Mouse (Mus musculus) heart, adult 2 months (tissue): Measurements from ENCODE around the gene Asic1. TPM values are rescaled to one million over a fixed set of nuclear protein-coding genes. Genes with fewer than 3 reads are reported as not detected.
A peak's percentile ranks its signal among the peaks of the same experiment; 100 is the strongest.

Source experiments
- DNase-seq, 2 experiments: peaks; one replicate each; pipeline ENCODE4 v3.0.0; 2021
- H3K27ac ChIP-seq: fragments of 200-600 bp; 2 replicates; pipeline ENCODE4 v1.8.1; 2022
- H3K27me3 ChIP-seq: fragments of 200-500 bp; 2 replicates; pipeline ENCODE4 v1.6.1; 2012; ENCODE audit warnings: mild to moderate bottlenecking, low read length, inconsistent platforms, mixed read lengths; ENCODE audit not compliant: control insufficient read depth, insufficient read depth
- H3K36me3 ChIP-seq: fragments of 200-500 bp; 2 replicates; pipeline ENCODE4 v1.6.1; 2012; ENCODE audit warnings: low read length, inconsistent platforms; ENCODE audit not compliant: control insufficient read depth, insufficient read depth
- H3K4me1 ChIP-seq: fragments of 200-500 bp; 2 replicates; pipeline ENCODE4 v1.6.1; 2011; ENCODE audit warnings: low read length; ENCODE audit not compliant: control insufficient read depth, insufficient read depth
- H3K4me3 ChIP-seq: fragments of 200-600 bp; 2 replicates; pipeline ENCODE4 v1.8.1; 2022
- H3K79me2 ChIP-seq: fragments of 200-500 bp; replicated peaks from 2 replicates; pipeline ENCODE4 v1.6.1; 2012; ENCODE audit warnings: mild to moderate bottlenecking, inconsistent platforms, low read length, moderate library complexity, mixed read lengths; ENCODE audit not compliant: control insufficient read depth, insufficient read depth
- H3K9ac ChIP-seq: fragments of 200-500 bp; 2 replicates; pipeline ENCODE4 v1.6.1; 2012; ENCODE audit warnings: low read depth, mild to moderate bottlenecking, control low read depth, inconsistent platforms, low read length, mixed read lengths
- CTCF ChIP-seq: fragments of 200-600 bp; IDR thresholded peaks from 2 replicates; pipeline ENCODE4 v1.8.1; 2022; ENCODE audit warnings: antibody characterized with exemption, mild to moderate bottlenecking, moderate library complexity
- EP300 ChIP-seq: fragments of 200-500 bp; IDR thresholded peaks from 2 replicates; pipeline ENCODE4 v1.6.1; 2011; ENCODE audit warnings: low read depth, low read length, control low read depth; ENCODE audit not compliant: insufficient read depth
- POLR2A ChIP-seq: fragments of 200-500 bp; IDR thresholded peaks from 2 replicates; pipeline ENCODE4 v1.6.1; 2011; ENCODE audit warnings: mild to moderate bottlenecking, low read depth, low read length, control low read depth; ENCODE audit not compliant: insufficient read depth
- WGBS: fragments of 180-500 bp; shearing (Covaris S2); methylation state at CpG from one replicate; pipeline ENCODE4 v1.1.7; 2018; 5-methylcytosine and 5-hydroxymethylcytosine counted together
- intact Hi-C: fragments of 180-260 bp; cut with DNase I; formaldehyde crosslinking; loops from one replicate; pipeline ENCODE4 v1.15.1; 2025
- polyA plus RNA-seq: library from polyadenylated mRNA; depleted of rRNA; stranded (reverse); fragments of >200 nt; gene quantifications from 2 replicates; pipeline ENCODE4 v1.2.3, GENCODE M21; 2012
- total RNA-seq, 2 experiments: library from RNA; stranded (reverse); gene quantifications; 2 replicates each; pipeline ENCODE4 v1.2.3; 2021

Gene Asic1
- total and polyA plus RNA-seq, 3 experiments = 0.42 to 1.3 (median 0.50) TPM

- peak; percentile 47; the same call in 1 of the 2 replicates for TF ChIP-seq POLR2A
- TF ChIP-seq EP300 = peak; percentile 52; the same call in 1 of the 2 replicates
- TF ChIP-seq CTCF = peak; percentile 92
- DNase-seq = peak; percentile 94 to 97
- Histone ChIP-seq H3K4me3 (peak within 1 kb of the TSS; percentile 99), H3K4me1 (peaks cover 6% of the 10 kb centered on the region), H3K27me3 (no peaks in the 10 kb centered on the region), H3K79me2 (no peaks in the 10 kb centered on the region), H3K27ac (peak within 1 kb of the TSS; percentile 99), H3K9ac (peak within 1 kb of the TSS; percentile 86), H3K36me3 (peaks cover 5% of the 10 kb centered on the region)
- intact Hi-C loops = loop anchor here (2.0 kb wide), 1 partner anchor 23 kb away; the partner anchor contains the start of gene Cox14
- 1% methylated on average over 68 of the region's 71 CpGs for WGBS
These were observed 32.1 kb downstream of the Asic1 start, which contains the start of gene Smarcd1 for GRCm38 (mm10) chr15:99701999-99702900. Gene Smarcd1 (plus strand): TSS chr15:99702129.

- Histone ChIP-seq H3K4me1 (peaks cover 6% of the 10 kb centered on the region), H3K4me3 (no peak overlapping the region; the same call in 1 of the 2 replicates), H3K9ac (0 out of 2 replicates have a peak overlapping the region, but pooled peaks have one; percentile 6), H3K27me3 (no peaks in the 10 kb centered on the region), H3K79me2 (no peaks in the 10 kb centered on the region), H3K36me3 (peaks cover 5% of the 10 kb centered on the region), H3K27ac (peak overlapping the region; percentile 99)
- intact Hi-C loops = loop anchor here (2.0 kb wide), 1 partner anchor 22 kb away; the partner anchor contains the start of gene Cox14
- 68% methylated on average over 9 of the region's 9 CpGs for WGBS
- TF ChIP-seq CTCF (no peak), EP300 (no peak), POLR2A (no peak)
- DNase-seq = no peak
These were observed 32.9 kb downstream of the Asic1 start for GRCm38 (mm10) chr15:99703104-99703503.

GRCm38 (mm10) chr15:99703676-99704040 is 33.5 kb downstream of the Asic1 start:
- no peak for TF ChIP-seq EP300
- no peak for TF ChIP-seq POLR2A
- no peak for TF ChIP-seq CTCF
- no peak overlapping the region for H3K9ac ChIP-seq
- H3K4me3 ChIP-seq = no peak overlapping the region
- H3K36me3 ChIP-seq = peaks cover 5% of the 10 kb centered on the region
- no peaks in the 10 kb centered on the region for H3K79me2 ChIP-seq
- intact Hi-C loops = loop anchor here (2.0 kb wide), 1 partner anchor 21 kb away; the partner anchor contains the start of gene Cox14
- 34% methylated on average over 5 of the region's 5 CpGs for WGBS
- H3K27ac ChIP-seq = peak overlapping the region; percentile 99
- peaks cover 6% of the 10 kb centered on the region for H3K4me1 ChIP-seq
- DNase-seq = no peak
- no peaks in the 10 kb centered on the region for H3K27me3 ChIP-seq

GRCm38 (mm10) chr15:99704041-99704681 is 34.0 kb downstream of the Asic1 start:
- 23% methylated on average over 23 of the region's 23 CpGs for WGBS
- no peaks in the 10 kb centered on the region for H3K79me2 ChIP-seq
- TF ChIP-seq EP300 = no peak
- TF ChIP-seq CTCF = no peak
- TF ChIP-seq POLR2A = peak; percentile 54; the same call in 1 of the 2 replicates
- intact Hi-C loops = no loop called here
- H3K9ac ChIP-seq = peak overlapping the region; percentile 51
- peaks cover 5% of the 10 kb centered on the region for H3K36me3 ChIP-seq
- no peaks in the 10 kb centered on the region for H3K27me3 ChIP-seq
- H3K27ac ChIP-seq = peak overlapping the region; percentile 99
- peak overlapping the region; percentile 36 for H3K4me3 ChIP-seq
- DNase-seq = no peak
- H3K4me1 ChIP-seq = peaks cover 4% of the 10 kb centered on the region

- DNase-seq = peak in 1 of 2 experiments; percentile 70
- TF ChIP-seq CTCF (peak; percentile 3; the same call in 1 of the 2 replicates), EP300 (peak; percentile 47; the same call in 1 of the 2 replicates), POLR2A (peak; percentile 79)
- H3K36me3 ChIP-seq = peaks cover 5% of the 10 kb centered on the region
- peaks cover 4% of the 10 kb centered on the region for H3K4me1 ChIP-seq
- 27% methylated on average over 7 of the region's 7 CpGs for WGBS
- H3K9ac ChIP-seq = peak overlapping the region; percentile 51
- no peak overlapping the region; the same call in 1 of the 2 replicates for H3K4me3 ChIP-seq
- peak overlapping the region; percentile 99 for H3K27ac ChIP-seq
- H3K27me3 ChIP-seq = no peaks in the 10 kb centered on the region
- intact Hi-C loops = no loop called here
- H3K79me2 ChIP-seq = no peaks in the 10 kb centered on the region
These were observed 34.7 kb downstream of the Asic1 start for GRCm38 (mm10) chr15:99704881-99705280.
